Mouse (Mus musculus): ENCODE results near the gene Prlr. TPM values are rescaled to one million over a fixed set of nuclear protein-coding genes. Genes with fewer than 3 reads are reported as not detected.

The Prlr gene
- polyA plus RNA-seq, 1 experiment from 2014 or later, result 2.5 TPM

DNA sequence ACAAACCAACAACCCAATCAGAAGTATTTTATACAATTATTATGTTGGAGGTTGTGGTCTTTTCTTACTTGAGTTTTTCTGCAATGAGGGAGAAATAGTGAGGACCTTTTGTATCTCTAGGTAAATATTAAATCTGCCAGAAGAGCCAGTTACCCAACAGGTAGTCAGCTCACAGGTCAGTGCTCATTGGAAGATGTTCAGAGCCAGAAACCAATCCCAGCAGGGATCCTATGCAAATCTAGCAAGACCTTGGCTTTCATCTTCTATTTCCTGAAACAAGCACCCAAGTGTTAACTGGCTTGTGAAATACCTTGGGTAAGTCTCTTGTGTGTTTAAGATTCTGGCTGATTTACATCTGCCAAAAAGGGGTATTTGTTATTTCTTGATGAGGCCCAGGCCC lies 99.3 kb downstream of the Prlr start:
- H3K9ac ChIP-seq (ENCODE audit: low read length), result no peak overlapping the region
- ATAC-seq (ENCODE audit: low FRiP score, low TSS enrichment) (no peak), DNase-seq (ENCODE audit: low spot score) (no peak)
- no peak overlapping the region for H3K27ac ChIP-seq (replicated peaks)
- H3K36me3 ChIP-seq (ENCODE audit: control insufficient read depth, insufficient read depth, low read length), result no peaks in the 10 kb centered on the region
- H3K27me3 ChIP-seq (ENCODE audit: control insufficient read depth, insufficient read depth, low read length), result no peaks in the 10 kb centered on the region
- no peak overlapping the region for H3K4me3 ChIP-seq (ENCODE audit: low read depth, low read length)
- H3K9me3 ChIP-seq (ENCODE audit: control insufficient read depth, low read length), result no peaks in the 10 kb centered on the region
- no peaks in the 10 kb centered on the region for H3K4me1 ChIP-seq (replicated peaks; ENCODE audit: control insufficient read depth, insufficient read depth)
- TF ChIP-seq CTCF (IDR thresholded peaks at IDR 0.05; ENCODE audit: low read depth) (no peak), EP300 (optimal IDR thresholded peaks at IDR 0.05) (no peak)
- no peak overlapping the region for H3K4me2 ChIP-seq (replicated peaks; ENCODE audit: low read depth)

DNA sequence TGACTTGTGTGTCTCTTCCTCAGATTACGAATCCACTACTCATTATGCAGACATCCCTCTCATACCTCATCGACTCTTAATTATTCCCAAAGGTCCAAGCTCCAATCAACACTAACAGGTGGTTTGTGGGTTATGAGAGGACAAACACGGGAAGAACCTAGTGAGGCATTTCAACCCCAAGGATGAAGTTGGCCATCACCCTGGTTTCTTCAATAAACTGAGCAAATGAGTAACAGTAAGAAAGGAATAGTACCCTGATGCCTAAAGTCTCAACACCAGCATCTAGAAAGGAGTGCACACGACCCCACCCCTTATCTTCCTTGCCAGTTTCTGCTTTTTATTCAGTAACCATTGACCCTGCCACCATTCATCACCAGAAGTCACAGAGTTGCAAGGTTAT lies 100.4 kb downstream of the Prlr start:
- WGBS, result 77% methylated on average over 4 of the region's 4 CpGs
- H3K4me2 ChIP-seq (replicated peaks; ENCODE audit: low read depth), result no peak overlapping the region
- H3K4me3 ChIP-seq (ENCODE audit: low read depth, low read length), result no peak overlapping the region
- H3K4me1 ChIP-seq (replicated peaks; ENCODE audit: control insufficient read depth, insufficient read depth), result no peaks in the 10 kb centered on the region
- no peaks in the 10 kb centered on the region for H3K9me3 ChIP-seq (ENCODE audit: control insufficient read depth, low read length)
- H3K36me3 ChIP-seq (ENCODE audit: control insufficient read depth, insufficient read depth, low read length), result no peaks in the 10 kb centered on the region
- ATAC-seq (ENCODE audit: low FRiP score, low TSS enrichment) (no peak), DNase-seq (ENCODE audit: low spot score) (no peak)
- H3K9ac ChIP-seq (ENCODE audit: low read length), result no peak overlapping the region
- no peak overlapping the region for H3K27ac ChIP-seq (replicated peaks)
- H3K27me3 ChIP-seq (ENCODE audit: control insufficient read depth, insufficient read depth, low read length), result no peaks in the 10 kb centered on the region
- TF ChIP-seq CTCF (IDR thresholded peaks at IDR 0.05; ENCODE audit: low read depth), result no peak
- no peak for TF ChIP-seq EP300 (optimal IDR thresholded peaks at IDR 0.05)

DNA sequence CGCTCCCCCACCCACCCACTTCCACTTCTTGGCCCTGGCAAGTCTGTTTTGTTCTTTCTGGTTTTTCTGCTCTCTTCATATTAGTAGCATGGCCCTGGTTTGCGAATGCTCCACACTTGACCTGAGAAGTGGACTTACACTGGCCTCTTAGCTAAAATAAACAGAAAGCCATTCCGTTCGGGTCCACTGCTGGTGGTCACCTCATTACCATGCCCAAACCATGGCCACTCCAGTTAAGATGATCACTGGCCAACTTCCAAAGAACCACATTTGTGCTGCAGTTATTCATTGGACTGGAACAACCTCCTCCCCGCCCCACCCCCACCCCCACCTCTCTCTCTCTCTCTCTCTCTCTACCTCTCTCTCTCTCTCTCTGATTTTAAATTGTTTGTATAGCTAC lies 104.5 kb downstream of the Prlr start:
- no peaks in the 10 kb centered on the region for H3K9me3 ChIP-seq (ENCODE audit: control insufficient read depth, low read length)
- no peak overlapping the region for H3K9ac ChIP-seq (ENCODE audit: low read length)
- TF ChIP-seq EP300 (optimal IDR thresholded peaks at IDR 0.05) (no peak), CTCF (IDR thresholded peaks at IDR 0.05; ENCODE audit: low read depth) (no peak)
- no peaks in the 10 kb centered on the region for H3K36me3 ChIP-seq (ENCODE audit: control insufficient read depth, insufficient read depth, low read length)
- ATAC-seq (ENCODE audit: low FRiP score, low TSS enrichment) (no peak), DNase-seq (ENCODE audit: low spot score) (no peak)
- 74% methylated on average over 5 of the region's 5 CpGs for WGBS
- no peak overlapping the region for H3K4me2 ChIP-seq (replicated peaks; ENCODE audit: low read depth)
- H3K4me3 ChIP-seq (ENCODE audit: low read depth, low read length), result no peak overlapping the region
- H3K27me3 ChIP-seq (ENCODE audit: control insufficient read depth, insufficient read depth, low read length), result no peaks in the 10 kb centered on the region
- H3K27ac ChIP-seq (replicated peaks), result no peak overlapping the region
- no peaks in the 10 kb centered on the region for H3K4me1 ChIP-seq (replicated peaks; ENCODE audit: control insufficient read depth, insufficient read depth)

DNA sequence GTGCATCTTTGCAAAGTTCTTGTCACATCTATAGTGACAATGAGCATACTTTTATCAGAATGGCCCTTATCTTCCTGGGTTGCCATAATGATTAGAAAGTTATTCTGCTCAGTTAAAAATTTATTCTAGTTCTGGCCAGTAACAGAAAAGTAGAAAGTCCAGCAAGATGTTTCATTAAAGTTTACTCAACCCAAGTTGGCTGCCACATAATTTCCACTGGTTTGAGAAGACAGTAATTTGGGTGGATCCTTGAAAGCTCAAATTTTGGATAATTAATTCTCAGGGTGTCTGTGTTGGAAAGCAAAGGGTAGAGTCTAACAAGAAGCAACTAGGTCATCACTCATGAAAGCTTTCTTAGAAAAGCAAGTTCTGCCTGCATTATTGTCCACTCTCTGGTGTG lies 106.6 kb downstream of the Prlr start:
- ATAC-seq (ENCODE audit: low FRiP score, low TSS enrichment), result no peak
- Histone ChIP-seq H3K4me2 (replicated peaks; ENCODE audit: low read depth) (no peak overlapping the region), H3K4me1 (replicated peaks; ENCODE audit: control insufficient read depth, insufficient read depth) (no peaks in the 10 kb centered on the region), H3K27ac (replicated peaks) (no peak overlapping the region), H3K4me3 (ENCODE audit: low read depth, low read length) (no peak overlapping the region), H3K9me3 (ENCODE audit: control insufficient read depth, low read length) (no peaks in the 10 kb centered on the region), H3K9ac (ENCODE audit: low read length) (no peak overlapping the region), H3K27me3 (ENCODE audit: control insufficient read depth, insufficient read depth, low read length) (no peaks in the 10 kb centered on the region), H3K36me3 (ENCODE audit: control insufficient read depth, insufficient read depth, low read length) (no peaks in the 10 kb centered on the region)
- no peak for TF ChIP-seq EP300 (optimal IDR thresholded peaks at IDR 0.05)
- no peak for TF ChIP-seq CTCF (IDR thresholded peaks at IDR 0.05; ENCODE audit: low read depth)
- no peak for DNase-seq (ENCODE audit: low spot score)

DNA sequence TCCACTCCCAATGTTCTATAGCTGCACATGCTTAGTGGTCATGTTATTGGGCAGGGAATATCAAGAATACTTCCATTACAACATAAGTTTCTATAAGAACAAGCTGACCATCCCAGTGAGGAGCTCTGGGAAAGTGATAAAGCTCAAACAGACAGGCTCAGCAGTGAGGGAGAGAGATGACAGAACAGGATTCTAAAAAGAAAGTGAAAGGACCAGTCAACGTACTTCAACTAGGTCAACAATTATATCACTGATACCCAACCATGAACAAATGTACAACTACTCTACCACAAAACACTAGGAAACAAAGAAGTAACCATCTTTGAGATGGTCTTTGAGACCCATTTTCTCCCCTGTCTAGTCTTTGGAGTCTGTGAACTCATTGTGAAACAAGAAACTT lies 119.5 kb downstream of the Prlr start:
- no peak overlapping the region for H3K4me2 ChIP-seq (replicated peaks; ENCODE audit: low read depth)
- WGBS, result 85% methylated on average over 1 of the region's 1 CpGs
- no peaks in the 10 kb centered on the region for H3K4me1 ChIP-seq (replicated peaks; ENCODE audit: control insufficient read depth, insufficient read depth)
- H3K36me3 ChIP-seq (ENCODE audit: control insufficient read depth, insufficient read depth, low read length), result no peaks in the 10 kb centered on the region
- DNase-seq (ENCODE audit: low spot score) (no peak), ATAC-seq (ENCODE audit: low FRiP score, low TSS enrichment) (no peak)
- no peaks in the 10 kb centered on the region for H3K27me3 ChIP-seq (ENCODE audit: control insufficient read depth, insufficient read depth, low read length)
- H3K27ac ChIP-seq (replicated peaks), result no peak overlapping the region
- H3K9me3 ChIP-seq (ENCODE audit: control insufficient read depth, low read length), result no peaks in the 10 kb centered on the region
- H3K9ac ChIP-seq (ENCODE audit: low read length), result no peak overlapping the region
- H3K4me3 ChIP-seq (ENCODE audit: low read depth, low read length), result no peak overlapping the region
- TF ChIP-seq EP300 (optimal IDR thresholded peaks at IDR 0.05) (no peak), CTCF (IDR thresholded peaks at IDR 0.05; ENCODE audit: low read depth) (no peak)

DNA sequence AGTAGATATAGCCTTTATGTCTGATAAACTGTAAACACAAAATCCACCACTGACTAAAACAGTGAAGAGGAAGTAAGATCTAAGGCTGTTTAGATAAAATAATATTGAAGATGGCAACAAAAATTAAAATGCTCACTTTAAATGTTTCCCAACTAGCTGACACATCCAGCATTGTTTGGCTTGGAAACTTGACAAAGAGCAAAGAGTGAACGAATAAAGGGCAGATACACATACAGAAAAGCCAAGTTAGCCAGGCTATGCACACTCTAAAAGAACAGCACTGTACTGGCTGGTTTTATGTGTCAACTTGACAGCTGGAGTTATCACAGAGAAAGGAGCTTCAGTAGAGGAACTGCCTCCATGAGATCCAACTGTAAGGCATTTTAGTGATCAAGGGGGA lies 121.0 kb downstream of the Prlr start:
- WGBS, result 58% methylated on average over 1 of the region's 1 CpGs
- TF ChIP-seq EP300 (optimal IDR thresholded peaks at IDR 0.05) (no peak), CTCF (IDR thresholded peaks at IDR 0.05; ENCODE audit: low read depth) (no peak)
- Histone ChIP-seq H3K4me3 (ENCODE audit: low read depth, low read length) (no peak overlapping the region), H3K4me2 (replicated peaks; ENCODE audit: low read depth) (no peak overlapping the region), H3K36me3 (ENCODE audit: control insufficient read depth, insufficient read depth, low read length) (no peaks in the 10 kb centered on the region), H3K9me3 (ENCODE audit: control insufficient read depth, low read length) (no peaks in the 10 kb centered on the region), H3K27ac (replicated peaks) (no peak overlapping the region), H3K27me3 (ENCODE audit: control insufficient read depth, insufficient read depth, low read length) (no peaks in the 10 kb centered on the region), H3K4me1 (replicated peaks; ENCODE audit: control insufficient read depth, insufficient read depth) (no peaks in the 10 kb centered on the region), H3K9ac (ENCODE audit: low read length) (no peak overlapping the region)
- no peak for ATAC-seq (ENCODE audit: low FRiP score, low TSS enrichment)
- no peak for DNase-seq (ENCODE audit: low spot score)
